Mouse (Mus musculus) midbrain, embryonic 10.5 days (tissue): Measurements from ENCODE around the gene Fuz. TPM values are rescaled to one million over a fixed set of nuclear protein-coding genes. Genes with fewer than 3 reads are reported as not detected.

ENCODE experiments used
- DNase-seq: peaks from one replicate; pipeline ENCODE4 v3.0.0-alpha.2; 2017; ENCODE audit warnings: low spot score
- H3K27ac ChIP-seq: fragments of 300-500 bp; sonication (generic); replicated peaks from 2 replicates; pipeline ENCODE4 v1.5.1; 2016; ENCODE audit warnings: mild to moderate bottlenecking
- H3K27me3 ChIP-seq: fragments of 300-500 bp; sonication (generic); 2 replicates; pipeline ENCODE4 v1.6.1; 2016; ENCODE audit warnings: low read depth, mild to moderate bottlenecking; ENCODE audit not compliant: poor library complexity, severe bottlenecking
- H3K36me3 ChIP-seq: fragments of 300-500 bp; sonication (generic); 2 replicates; pipeline ENCODE4 v1.6.1; 2016; ENCODE audit warnings: mild to moderate bottlenecking, moderate library complexity
- H3K4me1 ChIP-seq: fragments of 300-500 bp; sonication (generic); 2 replicates; pipeline ENCODE4 v1.6.1; 2016
- H3K4me3 ChIP-seq: fragments of 300-500 bp; sonication (generic); 2 replicates; pipeline ENCODE4 v1.5.1; 2016; ENCODE audit warnings: mild to moderate bottlenecking, moderate library complexity
- H3K9me3 ChIP-seq: fragments of 300-500 bp; sonication (generic); replicated peaks from 2 replicates; pipeline ENCODE4 v1.6.1; 2016; ENCODE audit warnings: mild to moderate bottlenecking
- WGBS: fragments of 180-500 bp; shearing (Covaris S2); methylation state at CpG from one replicate; pipeline ENCODE4 v1.1.7; 2016; 5-methylcytosine and 5-hydroxymethylcytosine counted together
- polyA plus RNA-seq: library from polyadenylated mRNA; unstranded; fragments of >200 nt; fragmentation: Nextera tagmentation; extraction: Ambion mirVana; gene quantifications from 2 replicates; pipeline ENCODE4 v1.2.1, GENCODE M21; 2016

The Fuz gene
- polyA plus RNA-seq, 1 experiment from 2014 or later, result 30.6 TPM

DNA sequence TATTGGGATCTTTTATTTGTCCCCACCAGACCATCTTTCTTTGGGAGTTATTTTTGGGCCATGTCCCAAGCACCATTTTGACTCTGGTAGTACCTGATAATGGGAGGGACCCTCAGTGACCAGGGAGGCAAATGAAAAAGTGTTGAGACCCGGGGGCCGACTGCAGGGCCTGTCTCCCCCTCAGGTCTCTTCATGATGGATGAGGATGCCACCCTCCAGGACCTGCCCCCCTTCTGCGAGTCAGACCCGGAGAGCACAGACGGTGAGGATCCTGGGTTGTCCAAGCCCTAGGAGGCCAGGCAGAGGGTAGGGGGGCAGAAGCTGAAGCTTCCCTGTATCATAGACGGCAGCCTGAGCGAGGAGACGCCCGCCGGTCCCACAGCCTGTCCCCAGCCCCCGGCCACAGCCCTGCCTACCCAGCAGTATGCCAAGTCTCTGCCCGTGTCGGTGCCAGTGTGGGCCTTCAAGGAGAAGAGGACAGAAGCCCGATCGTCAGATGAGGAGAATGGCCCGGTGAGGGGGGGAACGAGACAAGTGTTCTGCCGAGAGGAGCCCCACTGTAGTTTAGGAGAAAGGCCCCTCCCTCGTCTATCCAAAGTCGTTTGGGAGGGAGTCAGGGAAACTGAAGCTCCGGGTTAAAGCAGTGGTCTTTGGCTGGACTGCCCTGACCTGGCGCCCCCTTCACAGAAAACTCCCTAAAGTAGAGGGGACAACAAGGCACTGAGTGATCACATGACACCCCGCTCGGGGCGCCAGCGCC, 42.1 kb upstream of the Fuz start:
- H3K4me1 ChIP-seq, result peaks cover 79% of the 10 kb centered on the region
- WGBS, result 35% methylated on average over 26 of the region's 26 CpGs
- H3K9me3 ChIP-seq, result no peaks in the 10 kb centered on the region
- peak overlapping the region; percentile 87 for H3K27ac ChIP-seq
- DNase-seq, result no peak
- H3K4me3 ChIP-seq, result peak overlapping the region; percentile 59
- no peaks in the 10 kb centered on the region for H3K27me3 ChIP-seq
- H3K36me3 ChIP-seq, result peaks cover 23% of the 10 kb centered on the region

DNA sequence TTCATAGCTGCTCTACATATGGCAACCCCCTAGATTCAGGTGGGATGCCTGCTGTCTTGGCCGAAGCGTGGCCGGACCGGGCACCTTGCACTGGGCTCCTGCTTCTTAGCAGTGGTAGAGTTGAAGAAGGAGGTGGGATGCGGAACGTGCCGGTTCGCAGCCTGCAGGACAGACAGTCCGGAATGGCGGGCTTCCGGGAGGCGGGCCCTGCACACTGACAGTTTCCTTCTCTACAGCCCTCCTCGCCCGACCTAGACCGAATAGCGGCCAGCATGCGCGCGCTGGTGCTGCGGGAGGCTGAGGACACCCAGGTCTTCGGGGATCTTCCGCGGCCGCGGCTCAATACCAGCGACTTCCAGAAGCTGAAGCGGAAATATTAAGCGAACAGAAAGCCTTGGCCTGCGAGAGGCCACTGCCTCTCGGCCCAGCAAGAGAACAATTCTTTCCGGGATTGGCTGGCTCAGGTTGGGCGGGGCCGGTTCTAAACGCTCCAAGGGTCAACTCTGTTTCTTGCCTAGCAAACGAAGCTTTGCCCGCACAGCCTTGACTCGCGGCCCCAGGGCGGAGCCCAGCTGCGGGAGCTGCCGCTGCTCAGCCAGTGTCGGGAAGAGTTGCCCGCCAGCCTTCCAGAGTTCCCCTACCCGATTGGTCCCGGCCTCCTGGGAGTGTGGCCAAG, 41.4 kb upstream of the Fuz start:
- DNase-seq, result peak; percentile 83
- no peaks in the 10 kb centered on the region for H3K9me3 ChIP-seq
- H3K36me3 ChIP-seq, result peaks cover 24% of the 10 kb centered on the region
- WGBS, result 2% methylated on average over 45 of the region's 45 CpGs
- H3K4me1 ChIP-seq, result peaks cover 79% of the 10 kb centered on the region
- H3K4me3 ChIP-seq, result peak overlapping the region; percentile 59
- H3K27me3 ChIP-seq, result no peaks in the 10 kb centered on the region
- peak overlapping the region; percentile 87 for H3K27ac ChIP-seq

DNA sequence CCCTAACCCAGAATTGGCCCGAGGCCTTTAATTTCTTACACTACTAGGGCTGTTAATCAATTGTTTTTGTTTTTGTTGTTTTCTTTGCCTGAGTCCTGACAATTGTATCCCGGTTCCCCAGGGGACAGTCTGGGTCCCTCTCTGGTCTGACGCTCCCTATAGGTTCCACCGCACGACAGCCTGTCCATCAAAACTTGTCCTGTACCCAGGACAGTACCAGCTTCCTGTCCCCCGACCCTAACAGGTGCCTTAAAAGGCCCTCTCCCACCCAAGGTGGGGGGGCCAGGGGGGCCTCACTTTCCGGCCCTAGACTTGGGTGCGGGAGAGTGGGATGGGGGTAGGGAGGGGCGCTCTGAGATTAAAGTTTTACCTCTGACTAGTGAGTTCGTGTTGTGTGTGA, 40.8 kb upstream of the Fuz start:
- no peaks in the 10 kb centered on the region for H3K9me3 ChIP-seq
- WGBS, result 50% methylated on average over 10 of the region's 10 CpGs
- H3K36me3 ChIP-seq, result peaks cover 30% of the 10 kb centered on the region
- no peaks in the 10 kb centered on the region for H3K27me3 ChIP-seq
- no peak for DNase-seq
- H3K4me3 ChIP-seq, result peak overlapping the region; percentile 59
- peak overlapping the region; percentile 87 for H3K27ac ChIP-seq
- H3K4me1 ChIP-seq, result peaks cover 79% of the 10 kb centered on the region

DNA sequence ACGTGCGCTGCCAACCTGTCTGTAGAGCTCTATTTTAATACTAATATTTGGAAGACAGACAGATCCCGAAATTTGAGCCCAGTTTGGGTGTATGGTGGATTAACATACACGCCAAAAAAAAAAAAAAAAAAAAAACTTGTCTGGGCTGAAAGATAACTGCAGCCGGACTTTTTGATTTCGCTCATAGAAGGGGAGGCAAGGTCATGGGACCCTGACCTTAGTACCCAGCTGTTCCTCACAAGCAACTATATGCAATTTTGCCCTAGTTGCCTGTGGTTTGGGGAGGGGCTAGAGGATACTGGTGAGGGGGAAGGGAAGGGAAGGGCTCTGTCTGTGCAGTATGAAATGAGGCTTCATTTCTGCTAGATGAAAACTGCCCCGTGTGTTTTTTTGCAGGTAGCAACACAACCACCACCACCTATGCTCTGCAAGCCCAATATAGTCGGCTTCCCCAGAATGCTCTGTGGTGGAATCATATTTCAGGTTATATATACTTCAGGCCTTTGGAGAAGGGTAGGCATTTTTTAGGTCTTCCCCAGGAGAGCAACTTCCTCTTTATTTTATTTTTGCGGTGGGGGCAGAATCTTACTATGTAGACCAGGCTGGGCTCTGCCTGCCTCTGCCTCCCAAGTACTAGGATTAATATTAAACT, 39.5 kb upstream of the Fuz start:
- Histone ChIP-seq H3K27me3 (no peaks in the 10 kb centered on the region), H3K9me3 (no peaks in the 10 kb centered on the region), H3K36me3 (peaks cover 35% of the 10 kb centered on the region), H3K27ac (peak overlapping the region; percentile 94), H3K4me1 (peaks cover 78% of the 10 kb centered on the region), H3K4me3 (peak overlapping the region; percentile 91)
- WGBS, result 69% methylated on average over 9 of the region's 9 CpGs
- DNase-seq, result no peak

DNA sequence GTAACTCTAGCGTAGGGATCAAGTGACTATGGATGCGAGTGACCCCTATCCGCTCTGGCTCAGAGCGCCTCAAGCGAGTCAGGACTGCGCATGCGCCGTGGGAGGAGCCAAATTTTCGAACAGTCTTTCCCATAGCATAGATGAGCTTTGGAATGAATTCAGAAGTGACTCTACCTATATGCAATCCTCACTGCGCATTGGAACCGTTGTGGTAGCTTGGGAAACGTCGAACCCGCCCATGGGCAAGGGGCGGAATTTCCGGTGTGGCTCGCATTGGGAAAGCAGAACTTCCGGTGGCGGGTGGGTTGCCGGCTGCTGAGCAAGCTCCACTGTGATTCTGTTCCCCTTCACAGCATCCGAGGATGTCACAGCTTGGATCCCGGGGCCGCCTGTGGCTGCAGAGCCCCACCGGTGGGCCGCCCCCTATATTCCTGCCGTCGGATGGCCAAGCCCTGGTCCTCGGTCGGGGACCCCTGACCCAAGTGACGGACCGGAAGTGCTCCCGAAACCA, 38.8 kb upstream of the Fuz start, which contains the start of gene Pnkp:
Pnkp (plus strand) TSS at position 98 of the 511 bp plus-strand sequence.
- H3K27ac ChIP-seq, result peak within 1 kb of the TSS; percentile 94
- peak within 1 kb of the TSS; percentile 91 for H3K4me3 ChIP-seq
- peaks cover 78% of the 10 kb centered on the region for H3K4me1 ChIP-seq
- H3K36me3 ChIP-seq, result peaks cover 38% of the 10 kb centered on the region
- under 1% methylated on average over 32 of the region's 32 CpGs for WGBS
- DNase-seq, result peak; percentile 90
- H3K27me3 ChIP-seq, result no peaks in the 10 kb centered on the region
- H3K9me3 ChIP-seq, result no peaks in the 10 kb centered on the region

DNA sequence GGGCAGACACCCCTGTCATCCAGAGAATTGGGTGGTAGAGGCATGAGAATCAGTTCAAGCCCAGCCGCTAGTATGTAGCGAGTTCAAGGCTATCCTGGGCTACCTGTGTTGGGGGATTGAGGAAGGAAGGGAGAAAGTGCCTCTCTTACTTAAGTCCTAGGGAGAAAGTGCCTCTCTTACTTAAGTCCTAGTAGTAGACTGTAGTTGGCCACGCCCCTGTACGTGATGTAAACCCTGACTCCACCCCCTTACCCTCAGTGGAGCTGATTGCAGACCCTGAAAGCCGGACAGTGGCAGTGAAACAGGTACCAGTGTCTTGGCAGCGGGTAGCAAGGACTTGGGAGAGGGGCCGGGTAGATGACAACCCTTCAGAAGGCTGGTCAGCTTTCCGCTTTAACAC, 38.0 kb upstream of the Fuz start:
- DNase-seq, result no peak
- H3K4me1 ChIP-seq, result peaks cover 71% of the 10 kb centered on the region

DNA sequence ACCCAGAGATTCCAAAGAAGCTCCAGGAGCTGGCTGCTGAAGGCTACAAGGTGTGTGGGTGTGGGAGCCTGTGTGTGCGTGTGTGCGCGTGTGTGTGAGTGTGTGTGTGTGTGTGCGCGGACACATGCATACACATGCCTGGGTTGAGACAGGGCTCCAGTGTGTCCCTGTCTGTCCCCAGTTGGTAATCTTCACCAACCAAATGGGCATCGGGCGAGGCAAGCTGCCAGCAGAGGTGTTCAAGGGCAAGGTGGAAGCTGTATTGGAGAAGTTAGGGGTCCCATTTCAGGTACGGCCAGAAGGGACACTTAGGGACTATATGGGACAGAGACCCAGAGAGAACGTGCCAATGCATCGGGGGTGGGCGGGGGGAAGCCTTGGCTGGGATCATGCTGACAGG, 36.0 kb upstream of the Fuz start:
- H3K27me3 ChIP-seq, result no peaks in the 10 kb centered on the region
- peaks cover 55% of the 10 kb centered on the region for H3K36me3 ChIP-seq
- H3K4me1 ChIP-seq, result peaks cover 51% of the 10 kb centered on the region
- no peak for DNase-seq
- no peak overlapping the region for H3K27ac ChIP-seq
- no peaks in the 10 kb centered on the region for H3K9me3 ChIP-seq
- 0 out of 2 replicates have a peak overlapping the region, but pooled peaks have one; percentile 5 for H3K4me3 ChIP-seq
- WGBS, result 92% methylated on average over 11 of the region's 11 CpGs

More for the DNA sequence above, 38.0 kb upstream of the Fuz start:
- Histone ChIP-seq H3K36me3 (peaks cover 40% of the 10 kb centered on the region), H3K4me3 (peak overlapping the region; percentile 91), H3K9me3 (no peaks in the 10 kb centered on the region), H3K27me3 (no peaks in the 10 kb centered on the region), H3K27ac (peak overlapping the region; percentile 94)
- 32% methylated on average over 8 of the region's 8 CpGs for WGBS

DNA sequence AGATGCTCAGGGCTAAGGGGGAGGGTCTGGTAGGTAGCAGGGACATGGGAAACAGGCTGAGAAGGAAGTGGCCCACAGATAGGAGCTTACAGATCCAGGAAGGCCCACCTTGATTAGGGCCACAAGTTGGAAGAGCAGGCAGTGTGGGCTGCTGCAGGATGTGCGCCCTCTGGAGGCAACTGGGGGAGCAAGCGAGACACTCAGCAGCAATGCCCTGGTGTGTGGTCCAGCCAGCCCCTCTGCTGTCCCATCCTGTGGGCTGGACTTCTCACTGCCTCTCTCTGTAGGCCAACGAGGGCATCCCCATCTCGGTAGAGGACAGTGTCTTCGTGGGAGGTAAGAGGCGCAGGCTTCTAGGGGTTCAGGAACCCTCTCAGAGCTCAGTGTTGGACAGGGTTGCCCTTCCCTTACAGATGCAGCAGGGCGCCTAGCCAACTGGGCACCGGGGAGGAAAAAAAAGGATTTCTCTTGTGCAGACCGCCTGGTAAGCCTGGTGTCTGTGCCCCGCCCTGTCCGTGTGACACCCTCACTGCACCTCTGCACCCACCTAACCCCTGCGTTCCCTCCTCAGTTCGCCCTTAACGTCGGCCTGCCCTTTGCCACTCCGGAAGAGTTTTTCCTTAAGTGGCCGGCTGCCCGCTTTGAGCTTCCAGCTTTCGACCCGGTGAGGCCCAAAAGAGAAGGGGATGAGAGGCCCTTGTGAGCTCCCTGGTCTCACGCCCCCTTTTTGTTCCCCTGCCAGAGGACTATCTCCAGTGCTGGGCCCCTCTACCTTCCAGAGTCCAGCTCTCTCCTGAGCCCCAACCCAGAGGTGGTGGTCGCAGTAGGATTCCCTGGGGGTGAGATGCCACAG, 35.1 kb upstream of the Fuz start:
- Histone ChIP-seq H3K4me3 (peak overlapping the region; percentile 34), H3K9me3 (no peaks in the 10 kb centered on the region), H3K27me3 (no peaks in the 10 kb centered on the region), H3K27ac (peak overlapping the region; percentile 69), H3K4me1 (peaks cover 50% of the 10 kb centered on the region), H3K36me3 (peaks cover 64% of the 10 kb centered on the region)
- DNase-seq, result peak; percentile 79
- 59% methylated on average over 22 of the region's 22 CpGs for WGBS

DNA sequence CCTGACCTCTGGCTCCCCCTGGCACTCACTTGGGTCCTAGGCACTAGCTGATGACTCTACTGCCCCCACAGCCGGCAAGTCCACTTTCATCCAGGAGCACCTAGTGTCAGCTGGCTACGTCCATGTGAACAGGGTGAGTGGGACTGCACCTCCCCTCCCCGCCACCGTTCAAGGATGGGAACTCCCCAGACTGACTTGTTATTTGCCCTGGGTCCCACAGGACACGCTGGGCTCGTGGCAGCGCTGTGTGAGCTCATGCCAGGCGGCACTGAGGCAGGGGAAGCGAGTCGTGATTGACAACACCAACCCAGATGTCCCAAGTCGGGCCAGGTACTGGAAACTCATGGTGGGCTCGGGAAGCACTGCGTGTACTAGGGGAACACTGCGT, 34.5 kb upstream of the Fuz start:
- H3K9me3 ChIP-seq, result no peaks in the 10 kb centered on the region
- DNase-seq, result no peak
- H3K27ac ChIP-seq, result peak overlapping the region; percentile 69; the same call in 1 of the 2 replicates
- WGBS, result 88% methylated on average over 14 of the region's 14 CpGs
- no peaks in the 10 kb centered on the region for H3K27me3 ChIP-seq
- H3K4me1 ChIP-seq, result peaks cover 51% of the 10 kb centered on the region
- peaks cover 70% of the 10 kb centered on the region for H3K36me3 ChIP-seq
- H3K4me3 ChIP-seq, result peak overlapping the region; percentile 9; the same call in 1 of the 2 replicates

DNA sequence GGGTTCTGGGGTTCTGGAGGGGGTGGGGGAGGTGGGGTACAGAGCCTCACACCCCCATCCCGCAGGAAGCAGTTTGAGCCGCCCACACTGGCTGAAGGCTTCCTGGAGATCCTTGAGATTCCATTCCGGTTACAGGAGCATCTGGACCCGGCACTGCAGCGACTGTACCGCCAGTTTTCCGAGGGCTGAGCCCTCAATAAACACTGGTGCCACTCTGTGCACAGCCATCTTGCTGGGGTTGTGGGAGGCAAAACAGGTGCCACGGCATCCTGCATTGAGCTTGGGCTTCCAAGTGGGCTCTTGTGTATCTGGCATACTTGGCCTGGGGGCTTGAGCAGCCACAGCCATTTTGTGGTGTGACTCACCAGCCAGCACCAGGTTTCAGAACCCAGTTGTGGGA, 33.4 kb upstream of the Fuz start:
- Histone ChIP-seq H3K4me1 (peaks cover 53% of the 10 kb centered on the region), H3K36me3 (peaks cover 80% of the 10 kb centered on the region), H3K9me3 (no peaks in the 10 kb centered on the region), H3K4me3 (no peak overlapping the region; the same call in 1 of the 2 replicates), H3K27ac (no peak overlapping the region), H3K27me3 (no peaks in the 10 kb centered on the region)
- DNase-seq, result no peak
- WGBS, result 93% methylated on average over 8 of the region's 8 CpGs

DNA sequence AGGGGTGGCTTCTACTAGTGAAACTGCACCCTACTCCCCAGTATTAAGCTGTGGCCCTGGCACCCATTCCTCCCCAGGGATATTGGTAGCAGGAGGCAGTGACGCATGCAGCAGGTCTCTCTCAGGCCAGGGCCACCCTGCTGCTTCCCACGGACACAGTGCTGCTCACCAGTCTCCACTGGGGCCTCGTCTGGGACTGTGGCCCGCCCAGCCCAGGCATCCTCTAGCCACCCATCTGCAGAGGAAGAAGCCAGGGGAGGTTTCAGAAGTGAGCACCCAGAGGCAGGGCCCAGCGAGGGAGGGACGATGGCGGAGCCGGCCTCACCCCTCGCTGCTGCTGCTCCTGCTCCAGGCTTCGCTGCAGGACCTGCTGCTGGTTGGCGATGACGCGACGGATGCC, 32.7 kb upstream of the Fuz start:
- H3K27me3 ChIP-seq, result no peaks in the 10 kb centered on the region
- peaks cover 53% of the 10 kb centered on the region for H3K4me1 ChIP-seq
- H3K27ac ChIP-seq, result no peak overlapping the region
- peak overlapping the region; percentile 17 for H3K4me3 ChIP-seq
- peaks cover 88% of the 10 kb centered on the region for H3K36me3 ChIP-seq
- DNase-seq, result no peak
- no peaks in the 10 kb centered on the region for H3K9me3 ChIP-seq
- WGBS, result 93% methylated on average over 14 of the region's 14 CpGs

DNA sequence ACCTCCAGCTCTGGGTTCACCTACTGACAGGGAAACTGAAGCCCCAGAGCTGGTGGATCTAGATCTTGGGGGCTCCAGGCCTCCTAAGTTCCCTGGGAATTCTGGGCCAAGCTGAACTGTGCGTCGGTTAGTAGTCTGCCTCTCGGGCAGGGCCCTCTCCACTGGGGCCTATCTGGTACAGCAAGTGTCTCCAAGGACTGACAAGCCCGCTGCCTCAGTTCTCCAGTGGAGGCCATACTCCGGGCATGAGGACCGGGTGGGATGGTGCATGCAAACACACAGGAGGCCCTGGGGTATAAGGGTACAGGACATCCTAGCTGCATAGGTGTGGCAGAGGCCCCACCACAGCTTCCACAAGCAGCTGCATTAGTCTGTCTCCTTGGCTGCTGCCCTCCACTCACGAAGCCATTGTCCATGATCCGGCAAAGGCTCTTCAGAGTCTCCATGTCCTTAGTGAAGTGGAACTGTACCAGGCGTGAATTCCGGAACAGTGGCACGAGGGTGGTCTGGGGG, 31.8 kb upstream of the Fuz start:
- peaks cover 85% of the 10 kb centered on the region for H3K36me3 ChIP-seq

More for the DNA sequence above, 31.8 kb upstream of the Fuz start:
- WGBS, result 89% methylated on average over 11 of the region's 11 CpGs
- DNase-seq, result no peak
- Histone ChIP-seq H3K27me3 (no peaks in the 10 kb centered on the region), H3K4me1 (peaks cover 52% of the 10 kb centered on the region), H3K4me3 (peak overlapping the region; percentile 30; the same call in 1 of the 2 replicates), H3K9me3 (no peaks in the 10 kb centered on the region), H3K27ac (no peak overlapping the region)
